Mouse (Mus musculus) myocyte (in vitro differentiated cells): Measurements from ENCODE around the gene Lce3d.

ENCODE experiments used
- MYOD1 ChIP-seq, 3 experiments: IDR thresholded peaks; one replicate each; pipeline ENCODE4 v1.6.1; 2011; ENCODE audit warnings: control low read depth in 2 of 3, low read depth in 2 of 3, mild to moderate bottlenecking in 2 of 3, moderate library complexity in 1 of 3; ENCODE audit not compliant: insufficient read length in 2 of 3, control insufficient read depth in 1 of 3
- POLR2A ChIP-seq: IDR thresholded peaks from one replicate; pipeline ENCODE4 v1.6.1; 2011; ENCODE audit warnings: low read depth, mild to moderate bottlenecking, control low read depth, moderate library complexity; ENCODE audit not compliant: insufficient read length
- REST ChIP-seq: IDR thresholded peaks from one replicate; pipeline ENCODE4 v1.6.1; 2011; ENCODE audit warnings: mild to moderate bottlenecking, control low read depth, moderate library complexity; ENCODE audit not compliant: insufficient read depth, insufficient read length
- TCF12 ChIP-seq: IDR thresholded peaks from one replicate; pipeline ENCODE4 v1.6.1; 2011; ENCODE audit warnings: mild to moderate bottlenecking, control low read depth; ENCODE audit not compliant: poor library complexity, insufficient read depth, severe bottlenecking

- no peak for TF ChIP-seq TCF12
- no peak for TF ChIP-seq MYOD1 (IDR thresholded peaks at IDR 0.05; ENCODE audit: control insufficient read depth in 1 of 3, insufficient read length in 2 of 3, low read depth in 2 of 3)
- no peak for TF ChIP-seq POLR2A
- no peak for TF ChIP-seq REST
Observed at GRCm38 (mm10) chr3:93002843-93003242, 45.7 kb downstream of the Lce3d start.
